Mouse (Mus musculus): ENCODE measurements around the gene Swap70.

DNA sequence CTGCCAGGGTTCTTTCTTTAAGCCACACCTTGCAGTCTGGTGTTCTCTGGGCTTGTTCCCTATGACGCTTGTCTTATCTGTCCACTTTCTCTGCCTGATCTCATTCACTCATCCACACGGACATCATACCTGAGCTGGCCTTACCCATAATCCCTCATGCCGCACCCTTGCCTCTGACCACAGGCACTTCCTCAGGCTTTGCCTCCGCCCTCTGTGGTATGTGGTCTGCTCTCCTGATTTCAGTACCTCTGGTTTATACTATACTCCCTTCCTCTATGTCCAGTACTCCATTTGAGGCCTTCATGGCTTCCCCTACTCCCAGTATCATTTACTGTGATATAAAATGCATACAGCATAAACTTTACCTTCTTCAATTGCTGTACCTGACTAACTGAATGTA, 17.3 kb upstream of the Swap70 start:
- TF ChIP-seq ZC3H11A (IDR thresholded peaks at IDR 0.05; ENCODE audit: low read depth, low read length) (no peak), ZMIZ1 (IDR thresholded peaks at IDR 0.05; ENCODE audit: low read depth, low read length) (no peak), MAFK (IDR thresholded peaks at IDR 0.05; ENCODE audit: borderline replicate concordance, low read depth, low read length) (no peak), RAD21 (IDR thresholded peaks at IDR 0.05; ENCODE audit: low read depth, low read length) (no peak), USF1 (IDR thresholded peaks at IDR 0.05; ENCODE audit: low read depth, low read length) (no peak), MXI1 (IDR thresholded peaks at IDR 0.05; ENCODE audit: low read depth, low read length) (no peak), CTCF (IDR thresholded peaks at IDR 0.05 in 2 of 3, conservative IDR thresholded peaks at IDR 0.05 in 1 of 3; ENCODE audit: control insufficient read depth in 1 of 3, insufficient read depth in 1 of 3, low read depth in 2 of 3, low read length in 3 of 3, poor library complexity in 1 of 3, severe bottlenecking in 1 of 3) (no peak), E2F4 (IDR thresholded peaks at IDR 0.05; ENCODE audit: borderline replicate concordance, low read depth, low read length) (no peak), GATA1 (IDR thresholded peaks at IDR 0.05; ENCODE audit: low read depth, low read length) (no peak), SMC3 (IDR thresholded peaks at IDR 0.05; ENCODE audit: low read depth, low read length) (no peak), CHD2 (IDR thresholded peaks at IDR 0.05; ENCODE audit: low read length) (no peak), POLR2A (IDR thresholded peaks at IDR 0.05; ENCODE audit: control insufficient read depth in 1 of 2, insufficient read depth in 1 of 2, low read depth in 1 of 2, low read length in 2 of 2, poor library complexity in 1 of 2) (no peak), ZKSCAN1 (IDR thresholded peaks at IDR 0.05; ENCODE audit: low read depth, low read length) (no peak)
